Mouse (Mus musculus): ENCODE measurements around the gene Trpv6. TPM values are rescaled to one million over a fixed set of nuclear protein-coding genes. Genes with fewer than 3 reads are reported as not detected.

Gene Trpv6
- polyA plus RNA-seq, 1 experiment from 2014 or later: not detected

DNA sequence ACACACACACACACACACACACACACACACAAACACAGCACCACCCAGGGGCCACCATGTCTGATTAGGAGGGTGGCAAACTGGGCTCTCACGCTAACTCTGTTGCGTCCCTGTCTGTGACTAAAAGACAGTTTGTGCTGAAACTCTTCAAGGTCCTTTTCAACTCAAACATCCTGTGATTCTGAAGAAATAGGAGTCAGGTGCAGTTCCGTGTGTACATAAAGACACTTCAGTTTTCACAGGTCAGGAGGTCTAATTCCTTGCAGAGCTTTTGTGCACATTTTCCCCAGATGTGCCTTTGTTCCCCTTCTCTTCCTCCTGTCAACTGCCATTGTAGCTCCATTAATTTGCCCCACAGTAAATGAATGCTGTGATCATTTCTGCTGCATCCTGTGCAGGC is 4.2 kb upstream of the Trpv6 start:
- ATAC-seq (ENCODE audit: insufficient number of reproducible peaks, insufficient read depth, low FRiP score, low read depth): no peak
- Histone ChIP-seq H3K27me3 (ENCODE audit: control insufficient read depth, insufficient read depth, low read length) (no peaks in the 10 kb centered on the region), H3K4me3 (ENCODE audit: control insufficient read depth in 1 of 2, insufficient read depth in 1 of 2, low read depth in 1 of 2, low read length in 2 of 2) (no peak overlapping the region), H3K4me2 (ENCODE audit: low read length) (no peak overlapping the region), H3K9me3 (ENCODE audit: control insufficient read depth, low read length) (no peaks in the 10 kb centered on the region), H3K9ac (ENCODE audit: low read length) (no peak overlapping the region), H3K36me3 (ENCODE audit: control insufficient read depth, insufficient read depth, low read length) (no peaks in the 10 kb centered on the region), H3K27ac (replicated peaks in 1 of 2; ENCODE audit: control insufficient read depth in 1 of 2, insufficient read depth in 1 of 2, low read depth in 2 of 2, low read length in 2 of 2) (no peak overlapping the region), H3K4me1 (ENCODE audit: control insufficient read depth in 2 of 2, insufficient read depth in 2 of 2, low read length in 2 of 2) (no peaks in the 10 kb centered on the region)
- WGBS: 84% methylated on average over 3 of the region's 3 CpGs

DNA sequence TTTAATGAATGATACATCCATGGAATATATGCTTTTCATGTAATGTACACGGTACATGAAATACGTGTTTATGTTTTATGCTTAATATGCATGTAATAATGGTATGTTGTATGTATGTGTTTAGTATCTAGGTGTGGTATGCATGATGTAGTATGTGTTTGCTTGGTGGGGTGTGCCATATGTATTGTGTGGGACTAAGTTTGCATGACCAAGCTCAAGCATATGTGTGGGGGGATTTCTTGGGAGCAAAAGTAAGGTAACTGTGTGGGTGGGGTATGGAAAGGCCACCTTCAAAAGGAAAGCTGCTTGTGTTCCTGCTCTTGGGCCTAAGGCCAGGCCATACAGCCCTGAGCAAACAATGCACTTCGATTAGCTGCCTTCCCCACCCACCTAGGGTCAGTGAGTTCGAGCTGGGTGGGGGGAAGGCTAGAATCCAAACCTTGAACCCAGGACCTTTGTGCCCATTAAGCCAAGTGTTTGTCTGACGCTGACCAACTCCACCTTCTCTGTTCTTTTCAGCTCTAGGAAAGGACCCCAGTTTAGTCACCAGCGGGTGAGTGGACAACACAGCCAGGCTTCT is 1.8 kb upstream of the Trpv6 start:
- H3K27ac ChIP-seq (replicated peaks in 1 of 2; ENCODE audit: control insufficient read depth in 1 of 2, insufficient read depth in 1 of 2, low read depth in 2 of 2, low read length in 2 of 2): no peak overlapping the region
- H3K4me2 ChIP-seq (ENCODE audit: low read length): no peak overlapping the region
- no peak overlapping the region for H3K4me3 ChIP-seq (ENCODE audit: control insufficient read depth in 1 of 2, insufficient read depth in 1 of 2, low read depth in 1 of 2, low read length in 2 of 2)
- no peaks in the 10 kb centered on the region for H3K27me3 ChIP-seq (ENCODE audit: control insufficient read depth, insufficient read depth, low read length)
- no peaks in the 10 kb centered on the region for H3K36me3 ChIP-seq (ENCODE audit: control insufficient read depth, insufficient read depth, low read length)
- 68% methylated on average over 6 of the region's 6 CpGs for WGBS
- no peaks in the 10 kb centered on the region for H3K9me3 ChIP-seq (ENCODE audit: control insufficient read depth, low read length)
- no peaks in the 10 kb centered on the region for H3K4me1 ChIP-seq (ENCODE audit: control insufficient read depth in 2 of 2, insufficient read depth in 2 of 2, low read length in 2 of 2)
- H3K9ac ChIP-seq (ENCODE audit: low read length): no peak overlapping the region
- ATAC-seq (ENCODE audit: insufficient number of reproducible peaks, insufficient read depth, low FRiP score, low read depth): no peak

- WGBS: 30% methylated on average over 1 of the region's 1 CpGs
- no peak overlapping the region for H3K27ac ChIP-seq (replicated peaks in 1 of 2; ENCODE audit: control insufficient read depth in 1 of 2, insufficient read depth in 1 of 2, low read depth in 2 of 2, low read length in 2 of 2)
- no peaks in the 10 kb centered on the region for H3K9me3 ChIP-seq (ENCODE audit: control insufficient read depth, low read length)
- H3K27me3 ChIP-seq (ENCODE audit: control insufficient read depth, insufficient read depth, low read length): no peaks in the 10 kb centered on the region
- ATAC-seq (ENCODE audit: insufficient number of reproducible peaks, insufficient read depth, low FRiP score, low read depth): no peak
- H3K9ac ChIP-seq (ENCODE audit: low read length): no peak overlapping the region
- no peak overlapping the region for H3K4me3 ChIP-seq (ENCODE audit: control insufficient read depth in 1 of 2, insufficient read depth in 1 of 2, low read depth in 1 of 2, low read length in 2 of 2)
- H3K36me3 ChIP-seq (ENCODE audit: control insufficient read depth, insufficient read depth, low read length): no peaks in the 10 kb centered on the region
- H3K4me1 ChIP-seq (ENCODE audit: control insufficient read depth in 2 of 2, insufficient read depth in 2 of 2, low read length in 2 of 2): no peaks in the 10 kb centered on the region
- no peak overlapping the region for H3K4me2 ChIP-seq (ENCODE audit: low read length)
Measured at GRCm38 (mm10) chr6:41637393-41637792, 1.2 kb upstream of the Trpv6 start.

DNA sequence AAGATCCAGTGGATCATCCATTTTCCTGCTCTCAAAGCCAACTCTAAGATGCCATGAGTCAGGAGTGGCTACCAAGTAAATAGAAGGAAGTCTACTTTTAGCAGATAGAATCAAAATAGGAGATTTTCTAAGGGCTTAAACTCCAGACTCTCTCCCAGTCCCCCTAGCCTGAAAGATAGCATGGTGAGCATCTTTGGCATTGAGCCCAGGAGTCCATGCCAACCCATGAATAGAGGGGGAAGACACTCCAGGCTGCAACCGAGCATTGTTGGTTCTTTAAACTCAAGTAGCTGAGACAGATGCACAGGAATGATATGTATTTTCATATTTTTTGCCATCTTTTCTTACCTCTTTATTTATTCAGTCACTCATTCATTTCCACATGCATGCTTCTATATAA is 994 bp downstream of the Trpv6 start:
- Histone ChIP-seq H3K4me3 (ENCODE audit: control insufficient read depth in 1 of 2, insufficient read depth in 1 of 2, low read depth in 1 of 2, low read length in 2 of 2) (no peak overlapping the region), H3K36me3 (ENCODE audit: control insufficient read depth, insufficient read depth, low read length) (no peaks in the 10 kb centered on the region), H3K9me3 (ENCODE audit: control insufficient read depth, low read length) (no peaks in the 10 kb centered on the region), H3K4me1 (ENCODE audit: control insufficient read depth in 2 of 2, insufficient read depth in 2 of 2, low read length in 2 of 2) (no peaks in the 10 kb centered on the region), H3K4me2 (ENCODE audit: low read length) (no peak overlapping the region), H3K27ac (replicated peaks in 1 of 2; ENCODE audit: control insufficient read depth in 1 of 2, insufficient read depth in 1 of 2, low read depth in 2 of 2, low read length in 2 of 2) (no peak overlapping the region), H3K27me3 (ENCODE audit: control insufficient read depth, insufficient read depth, low read length) (no peaks in the 10 kb centered on the region), H3K9ac (ENCODE audit: low read length) (no peak overlapping the region)
- no peak for ATAC-seq (ENCODE audit: insufficient number of reproducible peaks, insufficient read depth, low FRiP score, low read depth)
- WGBS: 29% methylated on average over 1 of the region's 1 CpGs

- 66% methylated on average over 4 of the region's 4 CpGs for WGBS
- Histone ChIP-seq H3K9me3 (ENCODE audit: control insufficient read depth, low read length) (no peaks in the 10 kb centered on the region), H3K4me1 (ENCODE audit: control insufficient read depth in 2 of 2, insufficient read depth in 2 of 2, low read length in 2 of 2) (no peaks in the 10 kb centered on the region), H3K27me3 (ENCODE audit: control insufficient read depth, insufficient read depth, low read length) (no peaks in the 10 kb centered on the region), H3K4me3 (ENCODE audit: control insufficient read depth in 1 of 2, insufficient read depth in 1 of 2, low read depth in 1 of 2, low read length in 2 of 2) (no peak overlapping the region), H3K27ac (replicated peaks in 1 of 2; ENCODE audit: control insufficient read depth in 1 of 2, insufficient read depth in 1 of 2, low read depth in 2 of 2, low read length in 2 of 2) (no peak overlapping the region), H3K4me2 (ENCODE audit: low read length) (no peak overlapping the region), H3K36me3 (ENCODE audit: control insufficient read depth, insufficient read depth, low read length) (no peaks in the 10 kb centered on the region), H3K9ac (ENCODE audit: low read length) (no peak overlapping the region)
- ATAC-seq (ENCODE audit: insufficient number of reproducible peaks, insufficient read depth, low FRiP score, low read depth): no peak
Measured at GRCm38 (mm10) chr6:41631549-41631948, 4.7 kb downstream of the Trpv6 start.

- no peaks in the 10 kb centered on the region for H3K27me3 ChIP-seq (ENCODE audit: control insufficient read depth, insufficient read depth, low read length)
- H3K27ac ChIP-seq (replicated peaks in 1 of 2; ENCODE audit: control insufficient read depth in 1 of 2, insufficient read depth in 1 of 2, low read depth in 2 of 2, low read length in 2 of 2): no peak overlapping the region
- H3K4me3 ChIP-seq (ENCODE audit: control insufficient read depth in 1 of 2, insufficient read depth in 1 of 2, low read depth in 1 of 2, low read length in 2 of 2): no peak overlapping the region
- H3K4me2 ChIP-seq (ENCODE audit: low read length): no peak overlapping the region
- no peak for ATAC-seq (ENCODE audit: insufficient number of reproducible peaks, insufficient read depth, low FRiP score, low read depth)
- no peaks in the 10 kb centered on the region for H3K36me3 ChIP-seq (ENCODE audit: control insufficient read depth, insufficient read depth, low read length)
- H3K4me1 ChIP-seq (ENCODE audit: control insufficient read depth in 2 of 2, insufficient read depth in 2 of 2, low read length in 2 of 2): no peaks in the 10 kb centered on the region
- no peaks in the 10 kb centered on the region for H3K9me3 ChIP-seq (ENCODE audit: control insufficient read depth, low read length)
- H3K9ac ChIP-seq (ENCODE audit: low read length): no peak overlapping the region
- WGBS: 54% methylated on average over 2 of the region's 2 CpGs
Measured at GRCm38 (mm10) chr6:41630791-41631190, 5.4 kb downstream of the Trpv6 start.

GRCm38 (mm10) chr6:41628180-41628579 is 8.0 kb downstream of the Trpv6 start:
- Histone ChIP-seq H3K36me3 (ENCODE audit: control insufficient read depth, insufficient read depth, low read length) (no peaks in the 10 kb centered on the region), H3K9ac (ENCODE audit: low read length) (no peak overlapping the region), H3K4me1 (ENCODE audit: control insufficient read depth in 2 of 2, insufficient read depth in 2 of 2, low read length in 2 of 2) (no peaks in the 10 kb centered on the region), H3K27me3 (ENCODE audit: control insufficient read depth, insufficient read depth, low read length) (no peaks in the 10 kb centered on the region), H3K9me3 (ENCODE audit: control insufficient read depth, low read length) (no peaks in the 10 kb centered on the region), H3K4me3 (ENCODE audit: control insufficient read depth in 1 of 2, insufficient read depth in 1 of 2, low read depth in 1 of 2, low read length in 2 of 2) (no peak overlapping the region), H3K4me2 (ENCODE audit: low read length) (no peak overlapping the region), H3K27ac (replicated peaks in 1 of 2; ENCODE audit: control insufficient read depth in 1 of 2, insufficient read depth in 1 of 2, low read depth in 2 of 2, low read length in 2 of 2) (no peak overlapping the region)
- WGBS: 61% methylated on average over 1 of the region's 1 CpGs
- no peak for ATAC-seq (ENCODE audit: insufficient number of reproducible peaks, insufficient read depth, low FRiP score, low read depth)

GRCm38 (mm10) chr6:41622661-41623060 is 13.5 kb downstream of the Trpv6 start:
- Histone ChIP-seq H3K9ac (ENCODE audit: low read length) (no peak overlapping the region), H3K4me1 (ENCODE audit: control insufficient read depth in 2 of 2, insufficient read depth in 2 of 2, low read length in 2 of 2) (no peaks in the 10 kb centered on the region), H3K36me3 (ENCODE audit: control insufficient read depth, insufficient read depth, low read length) (no peaks in the 10 kb centered on the region), H3K27me3 (ENCODE audit: control insufficient read depth, insufficient read depth, low read length) (no peaks in the 10 kb centered on the region), H3K9me3 (ENCODE audit: control insufficient read depth, low read length) (no peaks in the 10 kb centered on the region), H3K4me2 (ENCODE audit: low read length) (no peak overlapping the region), H3K4me3 (ENCODE audit: control insufficient read depth in 1 of 2, insufficient read depth in 1 of 2, low read depth in 1 of 2, low read length in 2 of 2) (no peak overlapping the region), H3K27ac (replicated peaks in 1 of 2; ENCODE audit: control insufficient read depth in 1 of 2, insufficient read depth in 1 of 2, low read depth in 2 of 2, low read length in 2 of 2) (no peak overlapping the region)
- no peak for ATAC-seq (ENCODE audit: insufficient number of reproducible peaks, insufficient read depth, low FRiP score, low read depth)
- WGBS: 64% methylated on average over 9 of the region's 9 CpGs

Measured in heart, embryonic 14.5 days (tissue).